Mouse (Mus musculus) monocyte, adult 5-6 weeks (primary cell): ENCODE data around the gene Atrnl1. TPM values are rescaled to one million over a fixed set of nuclear protein-coding genes. Genes with fewer than 3 reads are reported as not detected.
A peak's percentile ranks its signal among the peaks of the same experiment; 100 is the strongest.
"Not testable (repeated sequence)": the region's sequence is repeated elsewhere in the genome, so short reads cannot be mapped to it uniquely, and the experiment has no call there.

ENCODE experiments used
- ATAC-seq: fragments of 153-309, 156-312 bp; replicated peaks from 2 replicates; pipeline ENCODE4 v1.8.0; 2017; ENCODE audit warnings: mild to moderate bottlenecking; ENCODE audit not compliant: low TSS enrichment, insufficient number of reproducible peaks, severe bottlenecking, poor library complexity, low FRiP score
- total RNA-seq: library from RNA; stranded (forward); fragments of 200-1000, 200-491, 200-594 nt; gene quantifications from 3 replicates; pipeline ENCODE4 v1.2.3, GENCODE M21; 2017

Gene Atrnl1
- total RNA-seq, 1 experiment from 2014 or later: 1.0 TPM

DNA sequence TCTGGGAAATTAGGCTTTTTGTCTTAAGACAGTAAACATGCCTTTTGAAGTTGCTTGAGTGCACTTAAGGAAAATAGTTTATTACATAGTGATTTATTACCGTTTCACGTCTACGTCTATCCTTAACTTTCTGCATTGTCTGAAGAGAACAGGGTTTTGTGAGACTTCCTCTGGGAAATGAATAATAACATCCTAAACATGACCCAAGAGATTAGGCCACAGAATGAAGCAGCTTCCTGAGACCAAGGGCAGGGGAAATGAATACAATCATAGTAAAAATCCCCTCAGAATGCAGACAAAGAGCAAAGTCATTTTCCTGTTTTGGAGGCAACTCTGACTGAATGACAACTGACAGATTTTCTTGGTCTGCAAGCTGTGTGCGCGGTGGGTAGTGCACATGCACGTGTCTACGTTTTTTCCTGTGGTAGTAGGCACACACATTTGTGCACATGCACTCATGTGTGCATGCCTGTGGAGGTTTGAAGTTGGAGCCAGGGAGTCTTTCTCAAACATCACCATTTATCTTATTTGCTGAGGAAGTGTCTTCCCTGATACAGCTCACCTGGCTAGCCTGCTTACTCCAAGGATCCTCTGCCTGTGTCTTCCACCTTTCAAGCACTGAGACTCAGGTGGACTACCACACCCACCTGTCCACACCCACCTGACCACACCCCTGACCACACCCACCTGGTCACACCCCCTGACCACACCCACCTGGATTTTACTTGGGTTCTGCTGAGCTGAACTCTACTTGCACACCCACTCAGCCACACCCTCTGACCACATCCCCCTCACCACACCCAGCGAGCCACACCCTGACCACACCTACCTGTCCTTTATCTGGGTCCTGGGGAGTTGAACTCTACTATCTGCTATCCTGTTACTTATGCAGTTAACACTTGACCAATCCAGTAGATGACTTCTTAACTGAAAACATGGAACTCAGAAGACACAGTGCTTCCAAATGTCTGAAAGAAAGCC lies 47.6 kb downstream of the Atrnl1 start:
- peak; percentile 43; the same call in 1 of the 2 replicates for ATAC-seq

- no peak for ATAC-seq
These were observed 56.2 kb downstream of the Atrnl1 start for GRCm38 (mm10) chr19:57667011-57667410.

DNA sequence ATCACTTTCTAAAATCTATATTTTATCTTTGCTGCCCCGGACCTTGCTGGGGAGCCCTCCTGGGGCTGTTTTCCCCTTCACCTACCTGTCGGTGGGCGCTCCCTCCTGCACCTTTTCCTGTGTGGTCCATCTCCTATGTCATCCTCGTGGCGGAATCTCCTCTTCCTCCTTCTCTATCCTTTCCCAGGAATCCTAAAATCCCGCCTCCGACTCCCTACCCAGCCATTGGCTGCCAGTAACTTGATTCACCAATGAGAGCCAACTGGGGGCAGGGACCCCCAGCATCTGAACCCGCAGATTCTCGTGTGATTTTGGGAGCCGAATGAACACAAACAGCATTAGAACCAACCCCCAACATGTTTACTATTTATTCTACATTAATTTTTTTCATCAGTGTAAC lies 57.1 kb downstream of the Atrnl1 start:
- ATAC-seq: no peak

DNA sequence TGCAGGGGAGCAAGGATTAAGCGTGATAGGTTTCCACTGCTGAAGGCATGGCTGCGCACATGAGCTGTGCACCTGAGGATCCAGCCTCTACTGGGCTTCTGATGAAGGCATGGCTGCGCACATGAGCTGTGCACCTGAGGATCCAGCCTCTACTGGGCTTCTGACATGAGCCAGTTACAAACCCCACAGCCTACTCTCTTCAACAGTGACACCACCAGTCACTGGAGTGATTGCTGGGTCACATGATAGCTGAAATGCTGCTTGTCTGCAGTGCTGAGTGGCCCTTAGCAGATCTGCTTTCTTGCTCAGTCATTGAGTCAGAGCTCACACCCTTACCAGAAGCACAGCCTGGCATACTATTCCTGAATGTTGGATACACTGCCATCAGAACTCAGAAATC lies 68.6 kb downstream of the Atrnl1 start:
- ATAC-seq: no peak

- ATAC-seq: no peak
These were observed 75.8 kb downstream of the Atrnl1 start for GRCm38 (mm10) chr19:57686596-57686995.

DNA sequence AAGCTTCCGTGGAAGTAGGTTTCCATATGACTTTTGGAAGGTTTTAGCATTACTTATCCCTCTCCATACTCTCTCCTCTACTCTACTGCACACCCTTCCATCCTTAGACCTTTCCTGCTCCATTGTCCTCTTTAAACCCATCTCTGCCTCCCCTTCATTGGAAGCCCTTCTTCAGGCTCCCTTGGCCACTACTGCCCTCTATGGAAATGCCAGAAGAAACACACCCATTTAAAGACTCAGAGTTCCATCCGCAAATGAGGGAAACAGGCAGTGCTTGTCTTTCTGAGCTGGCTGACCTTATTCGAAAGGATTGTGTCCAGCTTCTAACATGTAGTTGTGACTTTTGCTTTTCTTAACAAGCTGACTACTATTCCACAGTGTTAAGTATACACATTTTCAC lies 81.7 kb downstream of the Atrnl1 start:
- no peak for ATAC-seq

DNA sequence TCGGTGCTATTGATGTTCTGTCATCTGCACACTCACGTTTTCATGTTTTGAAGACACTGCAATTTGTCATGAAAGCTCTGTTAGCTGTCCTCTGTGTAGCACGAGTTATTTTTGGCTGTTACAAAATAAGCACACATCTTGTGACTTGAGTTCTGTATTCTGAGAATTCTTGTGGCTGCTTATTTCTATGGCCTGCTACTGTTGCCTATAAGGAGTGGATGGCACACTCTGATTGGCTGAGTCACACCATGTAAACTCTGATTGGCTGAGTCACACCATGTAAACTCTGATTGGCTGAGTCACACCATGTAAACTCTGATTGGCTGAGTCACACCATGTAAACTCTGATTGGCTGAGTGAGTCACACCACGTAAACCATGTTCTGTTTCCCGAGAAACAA lies 85.9 kb downstream of the Atrnl1 start:
- ATAC-seq: not testable (repeated sequence)

GRCm38 (mm10) chr19:57713138-57713537 lies 102.3 kb downstream of the Atrnl1 start:
- ATAC-seq: no peak

- ATAC-seq: peak; percentile 70
These were observed 114.1 kb downstream of the Atrnl1 start for GRCm38 (mm10) chr19:57724920-57725319.

GRCm38 (mm10) chr19:57725326-57725725 lies 114.5 kb downstream of the Atrnl1 start:
- ATAC-seq: no peak

- no peak for ATAC-seq
These were observed 116.2 kb downstream of the Atrnl1 start for GRCm38 (mm10) chr19:57727009-57727408.

GRCm38 (mm10) chr19:57737475-57737874 lies 126.6 kb downstream of the Atrnl1 start:
- no peak for ATAC-seq

GRCm38 (mm10) chr19:57745579-57745978 lies 134.7 kb downstream of the Atrnl1 start:
- no peak for ATAC-seq

DNA sequence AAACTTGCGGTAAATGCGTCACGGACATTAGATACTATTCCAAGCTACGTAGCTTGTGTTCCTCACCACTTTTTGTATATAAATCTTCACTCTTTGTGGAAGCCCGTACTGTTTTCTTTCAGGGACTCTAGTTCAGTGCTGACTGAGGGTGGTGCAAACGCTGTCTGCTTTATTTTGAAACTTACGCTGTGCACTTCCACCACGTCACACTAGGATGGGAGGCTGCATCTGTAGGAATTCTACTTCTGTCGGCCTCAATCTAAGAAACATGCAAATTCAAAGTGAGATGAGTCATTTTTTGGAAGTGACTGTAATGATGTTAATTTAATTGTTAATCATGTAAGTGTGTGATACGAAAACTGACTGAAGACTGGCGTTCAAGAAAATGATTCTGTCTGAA lies 135.7 kb downstream of the Atrnl1 start:
- ATAC-seq: no peak

- ATAC-seq: no peak
These were observed 141.4 kb downstream of the Atrnl1 start for GRCm38 (mm10) chr19:57752189-57752588.

DNA sequence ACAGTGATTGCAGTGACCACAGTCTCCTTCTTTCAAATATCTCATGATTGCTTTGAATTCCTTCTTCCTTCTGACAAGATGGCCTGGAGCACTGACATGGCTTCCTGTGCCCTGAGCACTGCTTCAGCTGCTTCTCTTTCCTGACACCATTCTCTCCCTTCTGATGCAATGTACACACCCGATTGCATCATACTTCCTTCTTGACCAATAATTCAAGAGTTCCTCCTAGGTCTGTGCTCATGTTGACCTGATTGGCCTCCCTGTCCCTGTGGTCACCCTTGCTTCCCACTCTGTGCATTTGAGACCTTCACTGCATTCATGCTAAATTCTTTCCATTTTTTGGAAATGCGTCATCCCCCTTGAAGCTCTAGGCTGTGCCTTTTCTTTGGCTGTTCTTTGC lies 151.7 kb downstream of the Atrnl1 start:
- peak; percentile 91 for ATAC-seq

DNA sequence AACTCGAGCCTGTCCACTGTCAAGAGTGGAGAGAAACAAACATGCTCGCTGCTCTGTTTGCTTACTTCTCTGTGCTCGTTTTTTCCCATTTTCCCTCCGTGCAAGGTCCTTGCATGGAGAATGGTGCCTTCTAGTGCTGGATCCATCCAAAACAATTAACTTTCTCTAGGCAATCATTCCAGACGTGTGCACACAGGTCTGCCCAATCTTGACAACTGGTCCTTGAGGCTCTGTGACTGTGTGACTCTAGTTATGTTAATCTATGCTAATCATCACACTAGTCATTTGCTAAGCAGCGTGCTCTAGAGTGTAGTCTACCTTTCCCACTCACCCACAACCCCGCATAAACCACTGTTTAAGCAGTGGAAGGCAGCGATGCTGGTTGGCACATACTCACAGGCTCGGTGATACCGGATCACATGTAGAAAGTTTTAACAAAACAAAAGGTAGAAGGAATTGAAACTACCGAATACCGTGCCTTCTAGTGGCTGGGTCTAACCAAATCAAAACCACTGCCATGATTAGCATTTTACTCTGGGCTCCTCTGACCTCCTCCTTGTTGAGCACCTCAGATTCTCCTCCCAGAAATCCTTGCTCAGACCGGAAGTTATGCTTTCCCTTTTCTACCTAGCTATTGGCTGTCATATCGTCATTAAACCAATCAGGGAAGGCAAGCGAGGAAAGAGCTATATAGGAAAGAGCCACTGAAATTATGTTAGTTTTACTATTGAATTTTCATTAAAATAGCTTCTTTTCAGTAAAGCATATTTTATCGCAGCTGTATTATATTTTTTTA lies 153.9 kb downstream of the Atrnl1 start:
- ATAC-seq: no peak

GRCm38 (mm10) chr19:57767051-57767450 lies 156.2 kb downstream of the Atrnl1 start:
- no peak for ATAC-seq

DNA sequence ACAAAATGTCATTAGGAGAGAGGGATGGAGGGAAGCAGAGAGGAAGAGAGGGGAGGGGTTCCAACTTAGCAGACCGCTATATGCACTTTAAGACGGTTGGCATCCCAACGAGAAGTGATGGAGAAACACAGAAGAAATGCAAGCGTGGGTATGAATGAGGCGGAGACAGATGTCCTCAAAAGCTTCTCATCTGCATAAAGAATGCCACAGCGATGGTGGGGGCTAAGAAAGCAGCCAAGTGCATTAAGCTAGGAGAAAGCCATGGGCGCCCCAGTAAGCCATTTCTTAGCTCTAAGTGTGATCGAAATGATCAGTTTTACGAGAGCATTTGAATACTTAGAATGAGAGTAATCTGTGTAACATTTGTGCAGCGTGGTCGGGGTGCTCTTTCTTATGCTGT lies 157.8 kb downstream of the Atrnl1 start:
- no peak for ATAC-seq
